Mouse (Mus musculus) CD4-positive, CD25-positive, alpha-beta regulatory T cell, adult 4 months (primary cell): ENCODE data around the gene Uhrf1bp1l. TPM values are rescaled to one million over a fixed set of nuclear protein-coding genes. Genes with fewer than 3 reads are reported as not detected.
"Not testable (repeated sequence)": the region's sequence is repeated elsewhere in the genome, so short reads cannot be mapped to it uniquely, and the experiment has no call there.

Experiments
- ATAC-seq: one replicate; pipeline ENCODE4 v1.8.0; 2017
- polyA plus RNA-seq, 2 experiments: library from polyadenylated mRNA; unstranded; fragments of 100-300 nt; shearing (Covaris generic); gene quantifications; one replicate each; pipeline ENCODE4 v1.2.1; 2017

Gene Uhrf1bp1l
- polyA plus RNA-seq: 10 to 100 TPM; 20.9 to 22.3 TPM

GRCm38 (mm10) chr10:89744871-89745665 lies at the start of gene Uhrf1bp1l:
Gene Uhrf1bp1l (plus strand): TSS chr10:89744991.
- ATAC-seq: peak; percentile 71

DNA sequence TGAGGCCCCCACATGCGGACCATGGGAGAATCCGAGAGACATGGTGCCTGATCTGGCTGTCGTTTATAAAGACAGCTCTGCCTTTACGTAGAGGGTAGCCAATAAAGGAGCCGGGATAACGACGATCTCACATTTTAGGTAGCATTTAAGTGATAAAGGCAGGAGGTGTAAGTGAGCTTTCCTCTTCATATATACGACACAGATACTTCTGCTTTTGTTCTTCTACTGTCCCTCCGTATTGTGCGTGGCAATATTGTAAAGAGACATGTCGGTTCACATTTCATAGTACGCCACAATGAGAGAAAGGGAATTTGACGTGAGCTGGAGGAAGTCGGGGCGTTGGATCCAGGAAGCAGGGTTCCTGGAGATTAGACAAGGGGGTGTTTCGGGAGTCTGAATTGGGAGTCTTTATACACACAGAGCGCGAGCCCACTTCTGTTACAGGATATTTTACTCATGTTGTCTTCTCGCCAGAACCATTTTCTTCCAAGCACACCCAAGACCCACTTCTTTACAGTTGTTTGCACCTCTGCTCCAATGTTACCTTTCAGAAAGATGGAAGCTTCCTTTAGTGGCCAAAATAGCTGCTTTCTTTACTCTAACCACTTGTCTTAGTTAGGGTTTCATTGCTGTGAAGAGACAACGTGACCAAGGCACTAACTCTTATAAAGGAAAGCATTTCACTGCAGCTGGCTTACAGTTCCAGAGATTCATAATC lies 49.4 kb upstream of the Uhrf1bp1l start:
- ATAC-seq: no peak

DNA sequence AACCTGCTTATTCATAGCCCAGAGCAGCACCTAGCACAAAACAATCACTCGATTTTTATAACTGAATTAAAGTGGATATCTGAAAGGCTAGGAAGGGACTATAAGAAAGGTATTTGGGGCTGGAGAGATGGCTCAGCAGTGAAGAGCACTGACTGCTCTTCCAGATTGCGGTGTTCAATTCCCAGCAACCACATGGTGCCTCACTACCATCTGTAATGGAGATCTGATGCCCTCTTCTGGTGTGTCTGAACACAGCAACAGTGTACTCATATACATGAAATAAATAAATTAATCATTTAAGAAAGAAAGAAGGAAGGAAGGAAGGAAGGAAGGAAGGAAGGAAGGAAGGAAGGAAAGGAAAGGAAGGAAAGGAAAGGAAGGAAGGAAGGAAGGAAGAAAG lies 48.5 kb upstream of the Uhrf1bp1l start:
- ATAC-seq: not testable (repeated sequence)

- ATAC-seq: no peak
Measured at GRCm38 (mm10) chr10:89697956-89698355, 46.8 kb upstream of the Uhrf1bp1l start.

- ATAC-seq: peak; percentile 97
Measured at GRCm38 (mm10) chr10:89703042-89703441, 41.7 kb upstream of the Uhrf1bp1l start.

DNA sequence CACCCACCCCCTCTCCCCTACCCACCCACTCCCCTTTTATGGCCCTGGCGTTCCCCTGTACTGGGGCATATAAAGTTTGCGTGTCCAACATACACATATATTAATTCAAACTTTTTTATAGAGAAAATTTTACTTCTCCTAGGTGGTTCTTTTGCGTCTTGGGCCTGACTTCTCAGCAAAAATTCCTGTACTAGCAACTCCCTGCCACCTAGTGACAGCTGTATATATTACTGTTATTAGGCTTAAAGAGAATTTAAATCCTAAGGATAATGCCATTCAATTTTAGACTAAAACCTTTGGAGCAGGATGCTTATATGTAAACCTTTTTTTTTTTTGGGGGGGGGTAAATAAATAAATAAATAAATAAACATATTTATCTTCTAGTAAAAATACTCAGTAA lies 37.4 kb upstream of the Uhrf1bp1l start:
- ATAC-seq: no peak

DNA sequence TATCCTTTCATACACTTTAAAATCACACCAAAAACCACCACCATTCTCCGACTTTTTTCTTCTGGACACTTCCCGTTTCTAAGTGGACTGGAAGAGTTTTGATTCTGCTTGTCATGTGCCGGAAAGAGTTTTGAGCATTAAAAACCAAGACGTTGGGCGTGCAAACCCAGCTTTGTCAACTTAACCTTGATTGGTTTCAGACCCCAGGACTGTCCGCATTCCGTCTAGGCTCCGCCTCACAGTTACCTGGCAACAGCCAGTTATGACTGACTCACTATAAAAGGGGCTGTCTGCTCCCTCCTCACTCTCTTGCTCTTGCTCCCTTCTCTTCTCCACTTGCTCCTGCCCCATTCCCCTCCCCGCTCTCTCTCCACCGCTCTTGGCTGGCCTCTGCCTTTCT lies 36.1 kb upstream of the Uhrf1bp1l start:
- peak; percentile 20 for ATAC-seq

DNA sequence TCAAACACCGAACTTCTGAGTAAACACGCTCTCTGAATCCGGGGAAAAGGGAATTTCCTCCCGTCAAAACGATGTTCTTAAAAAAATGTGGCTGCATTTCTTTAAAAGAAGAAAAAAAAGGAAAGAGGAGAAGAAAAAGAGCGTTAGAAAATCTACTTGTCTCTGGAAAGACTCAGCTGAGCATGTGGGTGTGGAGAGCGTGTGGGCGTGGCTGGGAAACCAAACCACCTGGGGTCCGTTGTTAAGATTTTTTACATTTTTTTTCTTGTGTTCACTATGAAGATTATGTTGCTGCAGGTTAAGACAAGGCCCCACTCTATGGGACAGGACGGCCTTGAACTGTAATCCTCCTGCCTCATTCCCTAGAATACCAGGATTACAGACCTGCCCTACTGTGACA lies 29.9 kb upstream of the Uhrf1bp1l start:
- no peak for ATAC-seq

DNA sequence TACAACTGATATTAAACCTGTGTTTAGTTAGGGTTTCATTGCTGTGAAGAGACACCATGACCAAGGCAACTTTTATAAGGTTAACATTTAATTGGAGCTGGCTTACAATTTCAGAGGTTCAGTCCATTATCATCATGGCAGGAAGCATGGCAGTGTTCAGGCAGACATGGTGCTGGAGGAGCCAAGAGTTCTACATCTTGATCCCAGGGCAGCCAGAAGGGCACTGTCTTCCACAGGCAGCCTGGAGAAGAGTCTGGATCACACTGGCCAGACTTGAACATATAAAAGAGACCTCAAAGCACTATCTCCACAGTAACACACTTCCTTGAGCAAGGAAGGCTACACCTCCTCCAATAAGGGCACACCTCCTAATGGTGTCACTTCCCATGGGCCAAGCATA lies 24.5 kb upstream of the Uhrf1bp1l start:
- no peak for ATAC-seq

- ATAC-seq: no peak
Measured at GRCm38 (mm10) chr10:89720796-89721195, 24.0 kb upstream of the Uhrf1bp1l start.

GRCm38 (mm10) chr10:89722247-89723195 lies 22.3 kb upstream of the Uhrf1bp1l start:
- no peak for ATAC-seq

- no peak for ATAC-seq
Measured at GRCm38 (mm10) chr10:89730386-89730785, 14.4 kb upstream of the Uhrf1bp1l start.

GRCm38 (mm10) chr10:89731341-89731740 lies 13.4 kb upstream of the Uhrf1bp1l start:
- ATAC-seq: no peak

GRCm38 (mm10) chr10:89732001-89732794 lies 12.6 kb upstream of the Uhrf1bp1l start, which contains the start of gene Actr6:
Gene Actr6 (minus strand): TSS chr10:89732295.
- ATAC-seq: peak; percentile 100

DNA sequence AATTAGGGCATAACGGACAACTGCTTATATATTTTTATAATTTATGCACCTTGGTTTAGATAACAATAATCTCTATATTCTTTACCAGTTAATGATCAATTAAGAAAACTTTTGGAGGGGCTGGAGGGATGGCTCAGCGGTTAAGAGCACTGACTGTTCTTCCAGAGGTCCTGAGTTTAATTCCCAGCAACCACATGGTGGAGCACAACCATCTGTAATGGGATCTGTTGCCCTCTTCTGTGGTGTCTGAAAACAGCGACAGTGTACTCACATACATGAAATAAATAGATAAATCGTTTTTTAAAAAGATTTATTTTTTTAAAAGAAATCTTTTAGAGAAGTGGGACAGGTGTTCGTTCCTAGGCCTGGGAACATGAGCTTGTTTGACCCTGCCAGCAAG lies 7.7 kb upstream of the Uhrf1bp1l start:
- ATAC-seq: no peak

DNA sequence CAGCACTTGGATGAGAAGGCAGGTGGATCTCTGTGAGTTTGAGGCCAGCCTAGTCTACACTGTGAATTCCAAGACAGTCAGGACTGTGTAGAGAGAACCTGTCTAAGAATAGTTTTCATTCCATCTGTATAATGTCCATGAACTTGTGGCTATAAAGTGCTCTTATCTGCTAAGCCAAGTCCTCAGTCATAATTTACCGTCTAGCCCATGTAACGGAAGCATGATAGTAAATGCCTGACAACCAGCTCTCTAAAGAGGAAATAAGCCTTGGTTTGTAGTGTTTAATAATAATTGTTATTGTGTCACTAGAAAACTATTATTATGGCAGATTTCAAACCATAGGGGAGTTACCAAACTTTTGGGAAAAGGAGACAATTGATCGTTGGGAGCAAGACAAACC lies 6.9 kb upstream of the Uhrf1bp1l start:
- ATAC-seq: no peak

DNA sequence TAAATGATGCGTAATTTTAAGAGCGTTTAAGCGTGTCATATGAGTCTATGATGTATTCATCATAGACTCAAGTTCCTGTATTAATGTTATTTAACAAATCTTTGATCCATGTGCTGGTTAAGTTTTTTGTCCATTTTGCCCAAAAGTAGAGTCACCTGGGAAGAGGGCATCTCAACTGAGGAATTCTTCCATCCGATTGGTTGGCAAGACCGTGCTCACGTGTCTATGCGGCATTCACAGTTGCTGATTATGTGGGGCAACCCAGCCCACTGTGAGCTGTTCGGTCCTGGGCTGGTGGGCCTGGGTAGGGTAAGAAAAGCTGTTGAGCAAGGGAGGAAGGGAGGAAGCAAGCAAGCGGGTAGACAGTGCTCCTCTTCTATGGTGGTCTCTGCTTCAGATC lies 6.4 kb upstream of the Uhrf1bp1l start:
- ATAC-seq: no peak

DNA sequence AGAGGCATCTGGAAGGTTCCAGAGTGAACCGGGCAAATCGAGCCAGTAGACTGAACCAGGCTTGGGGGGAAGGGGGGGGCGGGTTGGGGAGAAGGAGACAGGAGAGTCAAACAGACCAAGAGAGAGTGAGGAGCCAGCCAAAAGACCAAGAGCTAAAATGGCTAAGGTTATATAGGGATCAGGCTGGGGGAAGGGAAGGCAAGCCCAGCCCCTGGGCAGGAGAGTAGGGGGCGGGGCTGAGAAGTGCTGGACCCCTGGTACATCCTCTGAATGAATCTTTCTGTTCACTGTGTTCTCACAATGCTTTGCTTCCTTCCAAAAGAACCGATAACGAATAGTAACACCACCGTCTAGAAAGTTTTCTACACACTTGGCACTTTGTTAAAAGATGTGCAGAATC lies 5.1 kb upstream of the Uhrf1bp1l start:
- ATAC-seq: no peak

GRCm38 (mm10) chr10:89740995-89741394 lies 3.8 kb upstream of the Uhrf1bp1l start:
- no peak for ATAC-seq

GRCm38 (mm10) chr10:89743266-89743665 lies 1.5 kb upstream of the Uhrf1bp1l start:
- ATAC-seq: no peak

- no peak for ATAC-seq
Measured at GRCm38 (mm10) chr10:89744341-89744740, 450 bp upstream of the Uhrf1bp1l start.

DNA sequence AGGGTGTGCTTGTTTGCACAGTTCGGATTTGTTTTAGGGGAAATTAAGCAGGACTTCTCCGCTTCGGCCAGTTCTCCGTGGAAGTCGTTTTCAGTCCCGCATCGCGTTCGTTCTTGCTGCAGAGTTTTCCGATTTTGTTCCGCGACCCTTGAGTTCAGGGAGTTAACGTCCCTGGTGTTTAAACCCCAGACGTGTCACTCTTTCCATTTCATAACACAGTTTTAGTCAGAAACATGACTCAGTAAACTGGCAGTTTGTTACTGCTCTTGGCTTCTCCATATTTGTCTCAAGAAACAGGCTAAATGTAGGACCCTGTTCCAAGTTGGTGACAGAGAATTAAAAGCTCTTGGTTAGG lies 852 bp downstream of the Uhrf1bp1l start:
- peak; percentile 11 for ATAC-seq
